Mouse (Mus musculus): Measurements from ENCODE around the gene Ppp1r14a. TPM values are rescaled to one million over a fixed set of nuclear protein-coding genes. Genes with fewer than 3 reads are reported as not detected.
A peak's percentile ranks its signal among the peaks of the same experiment; 100 is the strongest.

Gene Ppp1r14a
- polyA plus RNA-seq, 1 experiment from 2014 or later, result 56.7 TPM

DNA sequence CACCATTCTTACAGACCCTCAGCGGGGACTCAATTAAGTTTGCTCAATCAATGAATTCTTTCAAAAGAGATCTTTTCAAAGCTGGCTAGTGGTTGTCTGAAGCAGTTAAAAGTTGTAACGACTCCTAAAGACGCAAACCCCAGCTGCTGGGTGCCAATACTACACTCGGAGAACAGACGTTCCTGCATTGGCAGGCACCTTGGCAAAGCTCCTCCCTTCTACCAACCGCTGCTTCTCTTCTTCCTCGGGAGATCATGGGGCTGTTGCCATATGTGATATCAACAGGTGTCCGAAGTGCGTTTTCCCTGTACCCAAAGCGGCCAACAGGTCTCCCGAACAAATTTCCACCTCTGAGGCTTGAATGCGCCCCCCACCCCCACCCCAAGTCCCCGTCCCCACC lies 8.3 kb upstream of the Ppp1r14a start:
- 13% methylated on average over 13 of the region's 13 CpGs for WGBS
- Histone ChIP-seq H3K4me3 (replicated peaks) (peak overlapping the region; percentile 57), H3K9ac (peak overlapping the region; percentile 49; the same call in 1 of the 2 replicates), H3K27ac (peak overlapping the region; percentile 92), H3K27me3 (replicated peaks) (0 out of 2 replicates have a peak, but pooled peaks cover 11% of the 10 kb centered on the region), H3K4me2 (peak overlapping the region; percentile 93), H3K9me3 (no peaks in the 10 kb centered on the region), H3K4me1 (peaks cover 8% of the 10 kb centered on the region; the same call in 1 of the 2 replicates), H3K36me3 (no peaks in the 10 kb centered on the region)
- no peak for ATAC-seq (ENCODE audit: insufficient read depth, low FRiP score, low read depth)

GRCm38 (mm10) chr7:29281201-29282073 lies 7.7 kb upstream of the Ppp1r14a start, which contains the start of gene Spint2:
Gene Spint2 (minus strand): TSS chr7:29281912.
- WGBS, result under 1% methylated on average over 76 of the region's 80 CpGs
- Histone ChIP-seq H3K9me3 (no peaks in the 10 kb centered on the region), H3K4me2 (peak within 1 kb of the TSS; percentile 93), H3K36me3 (no peaks in the 10 kb centered on the region), H3K27me3 (replicated peaks) (0 out of 2 replicates have a peak, but pooled peaks cover 11% of the 10 kb centered on the region), H3K27ac (peak within 1 kb of the TSS; percentile 92), H3K4me3 (replicated peaks) (peak within 1 kb of the TSS; percentile 57), H3K9ac (peak within 1 kb of the TSS; percentile 49), H3K4me1 (peaks cover 8% of the 10 kb centered on the region; the same call in 1 of the 2 replicates)
- peak; percentile 86 for ATAC-seq (ENCODE audit: insufficient read depth, low FRiP score, low read depth)

GRCm38 (mm10) chr7:29282074-29282554 lies 7.0 kb upstream of the Ppp1r14a start:
- H3K27me3 ChIP-seq (replicated peaks), result 0 out of 2 replicates have a peak, but pooled peaks cover 11% of the 10 kb centered on the region

GRCm38 (mm10) chr7:29283876-29284275 lies 5.2 kb upstream of the Ppp1r14a start:
- Histone ChIP-seq H3K9me3 (no peaks in the 10 kb centered on the region), H3K27me3 (replicated peaks) (0 out of 2 replicates have a peak, but pooled peaks cover 11% of the 10 kb centered on the region), H3K4me3 (replicated peaks) (no peak overlapping the region), H3K27ac (no peak overlapping the region), H3K4me1 (peaks cover 12% of the 10 kb centered on the region; the same call in 1 of the 2 replicates), H3K4me2 (no peak overlapping the region), H3K9ac (no peak overlapping the region), H3K36me3 (no peaks in the 10 kb centered on the region)
- 79% methylated on average over 4 of the region's 4 CpGs for WGBS
- no peak for ATAC-seq (ENCODE audit: insufficient read depth, low FRiP score, low read depth)

More at GRCm38 (mm10) chr7:29282074-29282554, 7.0 kb upstream of the Ppp1r14a start:
- WGBS, result 9% methylated on average over 21 of the region's 21 CpGs
- Histone ChIP-seq H3K4me3 (replicated peaks) (peak overlapping the region; percentile 57), H3K4me1 (peaks cover 8% of the 10 kb centered on the region; the same call in 1 of the 2 replicates), H3K9me3 (no peaks in the 10 kb centered on the region), H3K4me2 (peak overlapping the region; percentile 93), H3K27ac (peak overlapping the region; percentile 46), H3K36me3 (no peaks in the 10 kb centered on the region), H3K9ac (no peak overlapping the region; the same call in 1 of the 2 replicates)
- ATAC-seq (ENCODE audit: insufficient read depth, low FRiP score, low read depth), result peak; percentile 36; the same call in 1 of the 2 replicates

DNA sequence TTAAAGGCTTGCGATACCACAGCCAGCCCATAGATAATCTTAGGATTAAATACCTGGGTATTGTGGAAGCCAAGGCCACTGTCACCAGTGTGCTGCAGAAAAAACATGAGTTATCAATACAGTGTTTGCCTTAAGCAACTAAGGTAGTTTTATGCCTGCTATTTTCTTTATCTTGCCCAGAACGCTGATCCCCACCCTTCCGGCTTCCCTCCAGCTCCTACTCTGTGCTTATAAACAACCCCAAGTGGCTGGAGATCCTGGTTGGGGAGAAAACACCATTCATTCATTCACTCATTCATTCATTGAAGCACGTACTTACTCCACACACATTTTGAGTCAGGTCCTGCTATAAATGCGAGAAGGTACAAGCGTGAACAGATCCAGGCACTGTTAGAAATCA lies 4.6 kb upstream of the Ppp1r14a start:
- no peaks in the 10 kb centered on the region for H3K36me3 ChIP-seq
- no peak overlapping the region for H3K4me3 ChIP-seq (replicated peaks)
- no peak overlapping the region for H3K9ac ChIP-seq
- H3K9me3 ChIP-seq, result no peaks in the 10 kb centered on the region
- H3K4me1 ChIP-seq, result peaks cover 18% of the 10 kb centered on the region; the same call in 1 of the 2 replicates
- 0 out of 2 replicates have a peak, but pooled peaks cover 11% of the 10 kb centered on the region for H3K27me3 ChIP-seq (replicated peaks)
- H3K4me2 ChIP-seq, result no peak overlapping the region
- H3K27ac ChIP-seq, result no peak overlapping the region
- 75% methylated on average over 6 of the region's 6 CpGs for WGBS
- ATAC-seq (ENCODE audit: insufficient read depth, low FRiP score, low read depth), result no peak

DNA sequence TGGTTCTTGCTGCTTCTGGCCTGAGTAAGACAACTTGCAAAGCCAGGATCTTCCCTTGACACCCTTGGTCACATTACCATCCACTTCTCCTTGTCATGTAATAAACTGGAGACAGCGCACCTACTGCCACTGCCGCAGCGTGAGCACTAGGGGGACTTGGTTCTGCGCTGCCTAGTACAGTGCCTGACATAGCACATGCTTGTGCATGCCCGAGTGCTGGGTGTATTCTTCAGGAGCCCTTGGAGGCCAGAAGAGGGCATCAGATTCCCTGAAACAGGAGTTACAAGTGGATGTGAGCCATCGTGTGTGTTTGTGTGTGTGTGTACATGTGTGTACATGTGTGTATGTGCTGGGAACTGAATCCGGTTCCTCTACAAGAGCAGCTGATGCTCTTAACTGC lies 1.6 kb upstream of the Ppp1r14a start:
- H3K4me2 ChIP-seq, result no peak overlapping the region
- WGBS, result 88% methylated on average over 7 of the region's 7 CpGs
- no peak overlapping the region for H3K4me3 ChIP-seq (replicated peaks)
- no peak for ATAC-seq (ENCODE audit: insufficient read depth, low FRiP score, low read depth)
- H3K9me3 ChIP-seq, result no peaks in the 10 kb centered on the region
- peaks cover 33% of the 10 kb centered on the region for H3K4me1 ChIP-seq
- no peaks in the 10 kb centered on the region for H3K36me3 ChIP-seq
- H3K27ac ChIP-seq, result no peak overlapping the region
- H3K27me3 ChIP-seq (replicated peaks), result 0 out of 2 replicates have a peak, but pooled peaks cover 3% of the 10 kb centered on the region
- H3K9ac ChIP-seq, result no peak overlapping the region

- no peaks in the 10 kb centered on the region for H3K36me3 ChIP-seq
- peak; percentile 33 for ATAC-seq (ENCODE audit: insufficient read depth, low FRiP score, low read depth)
- 66% methylated on average over 2 of the region's 2 CpGs for WGBS
Measured at GRCm38 (mm10) chr7:29288079-29288478, 1.0 kb upstream of the Ppp1r14a start.

DNA sequence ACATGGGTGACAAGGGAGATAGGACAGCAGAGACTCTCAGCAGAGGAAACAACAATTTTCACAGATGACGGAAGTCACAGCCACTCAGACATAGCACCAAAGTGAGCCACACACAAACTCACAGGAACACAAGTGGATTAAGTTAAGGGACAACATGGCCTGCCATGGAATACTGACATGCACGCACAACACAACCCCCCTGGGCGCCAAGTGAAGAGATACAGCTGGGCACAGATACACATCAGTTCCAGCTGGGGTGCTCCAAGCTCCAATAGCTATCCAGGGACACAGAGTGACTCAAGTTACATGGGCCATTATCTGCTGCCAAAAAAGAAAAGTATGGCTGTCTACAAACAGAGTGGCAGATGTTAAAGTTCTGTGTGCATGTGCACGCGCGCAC lies 748 bp downstream of the Ppp1r14a start:
- ATAC-seq (ENCODE audit: insufficient read depth, low FRiP score, low read depth), result no peak
- H3K4me3 ChIP-seq (replicated peaks), result peak overlapping the region; percentile 64
- no peaks in the 10 kb centered on the region for H3K36me3 ChIP-seq
- no peaks in the 10 kb centered on the region for H3K27me3 ChIP-seq (replicated peaks)
- 66% methylated on average over 6 of the region's 6 CpGs for WGBS
- H3K9ac ChIP-seq, result peak overlapping the region; percentile 61; the same call in 1 of the 2 replicates
- peak overlapping the region; percentile 94 for H3K4me2 ChIP-seq
- peaks cover 47% of the 10 kb centered on the region for H3K4me1 ChIP-seq
- no peaks in the 10 kb centered on the region for H3K9me3 ChIP-seq
- peak overlapping the region; percentile 87 for H3K27ac ChIP-seq

More at GRCm38 (mm10) chr7:29288079-29288478, 1.0 kb upstream of the Ppp1r14a start:
- no peaks in the 10 kb centered on the region for H3K27me3 ChIP-seq (replicated peaks)
- peaks cover 39% of the 10 kb centered on the region for H3K4me1 ChIP-seq
- H3K9me3 ChIP-seq, result no peaks in the 10 kb centered on the region
- no peak overlapping the region for H3K4me2 ChIP-seq
- H3K27ac ChIP-seq, result no peak overlapping the region
- H3K4me3 ChIP-seq (replicated peaks), result no peak overlapping the region
- no peak overlapping the region for H3K9ac ChIP-seq

- H3K9ac ChIP-seq, result no peak overlapping the region
- H3K4me1 ChIP-seq, result peaks cover 47% of the 10 kb centered on the region
- peak overlapping the region; percentile 94 for H3K4me2 ChIP-seq
- peak overlapping the region; percentile 87 for H3K27ac ChIP-seq
- no peak for ATAC-seq (ENCODE audit: insufficient read depth, low FRiP score, low read depth)
- no peaks in the 10 kb centered on the region for H3K27me3 ChIP-seq (replicated peaks)
- H3K36me3 ChIP-seq, result no peaks in the 10 kb centered on the region
- 39% methylated on average over 11 of the region's 11 CpGs for WGBS
- no peaks in the 10 kb centered on the region for H3K9me3 ChIP-seq
- H3K4me3 ChIP-seq (replicated peaks), result peak overlapping the region; percentile 64
Measured at GRCm38 (mm10) chr7:29290691-29291485, 1.8 kb downstream of the Ppp1r14a start.

GRCm38 (mm10) chr7:29291616-29292457 lies 2.7 kb downstream of the Ppp1r14a start:
- Histone ChIP-seq H3K9ac (no peak overlapping the region), H3K9me3 (no peaks in the 10 kb centered on the region), H3K4me3 (replicated peaks) (peak overlapping the region; percentile 64), H3K36me3 (no peaks in the 10 kb centered on the region), H3K4me2 (peak overlapping the region; percentile 94), H3K4me1 (peaks cover 49% of the 10 kb centered on the region), H3K27ac (peak overlapping the region; percentile 87), H3K27me3 (replicated peaks) (no peaks in the 10 kb centered on the region)
- ATAC-seq (ENCODE audit: insufficient read depth, low FRiP score, low read depth), result no peak
- WGBS, result 20% methylated on average over 7 of the region's 7 CpGs
